ENCODE assay signal across 14 mouse cellular contexts in genomic region chr10:118827116-118827515, GRCm38 (mm10).
"Had no signal": no experiment of that assay in that cellular context is flagged by ENCODE, and none has a peak within 500 bp of the region (broad histone marks: within the 10 kb centered on the region; RNA-seq: fewer than 3 reads in every experiment).

No protein-coding gene starts in this region.

- H3K9me3 ChIP-seq: limb, embryonic 12.5 days; midbrain, embryonic 13.5 days; neural tube, embryonic 15.5 days had no signal

- H3K27me3 ChIP-seq: limb, embryonic 12.5 days; midbrain, embryonic 13.5 days; neural tube, embryonic 15.5 days had no signal

- H3K4me1 ChIP-seq: limb, embryonic 12.5 days; midbrain, embryonic 13.5 days; neural tube, embryonic 15.5 days had no signal

- ATAC-seq: intestine, embryonic 16.5 days; lung, postnatal 0 days; midbrain, embryonic 13.5 days had no signal

- H3K27ac ChIP-seq: kidney, postnatal 0 days; layer of hippocampus, adult 2 months; limb, embryonic 12.5 days; liver, embryonic 14.5 days; midbrain, embryonic 13.5 days; neural tube, embryonic 15.5 days had no signal

- H3K9ac ChIP-seq: limb, embryonic 12.5 days; liver, embryonic 14.5 days; midbrain, embryonic 13.5 days; neural tube, embryonic 15.5 days had no signal

- H3K4me2 ChIP-seq: limb, embryonic 12.5 days; midbrain, embryonic 13.5 days; neural tube, embryonic 15.5 days had no signal

- H3K36me3 ChIP-seq: limb, embryonic 12.5 days; midbrain, embryonic 13.5 days; neural tube, embryonic 15.5 days had no signal

- DNase-seq: kidney, adult 2 months; kidney, postnatal 4 days; liver; lung, adult 2 months; lung, postnatal 36 days; spleen, adult 18-20 months had no signal

- H3K4me3 ChIP-seq: layer of hippocampus, adult 2 months; limb, embryonic 12.5 days; midbrain, embryonic 13.5 days; neural tube, embryonic 15.5 days had no signal
